In the genomic region with DNA sequence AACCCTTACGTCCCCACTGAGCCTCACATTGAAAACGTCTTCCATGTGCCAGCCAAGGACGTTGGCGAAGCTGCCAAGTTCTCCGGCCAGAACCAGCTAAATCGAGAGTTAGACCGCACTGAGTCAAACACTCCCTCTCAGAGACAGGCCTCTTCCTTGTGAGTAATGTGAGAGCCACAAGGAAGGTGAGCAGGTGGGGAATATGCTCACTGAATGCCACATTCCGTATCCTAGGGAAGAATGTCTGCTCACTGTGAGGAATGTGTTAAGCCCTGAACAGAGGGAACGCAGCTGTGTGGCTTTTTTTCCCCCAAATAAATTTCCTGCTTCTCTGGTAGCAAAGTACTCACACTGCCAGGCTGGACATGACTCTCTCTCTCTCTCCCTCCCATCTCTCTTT, we compare ENCODE assay signal across 16 mouse cellular contexts. TPM values are rescaled to one million over a fixed set of nuclear protein-coding genes. Genes with fewer than 3 reads are reported as not detected.
A peak's percentile ranks its signal among the peaks of the same experiment; 100 is the strongest.
DNase-seq lines count a peak whose midpoint lies in the region; ATAC-seq lines count a peak whose summit lies in the region.
"Had no signal": no experiment of that assay in that cellular context is flagged by ENCODE, and none has a peak within 500 bp of the region (broad histone marks: within the 10 kb centered on the region; RNA-seq: fewer than 3 reads in every experiment).

No protein-coding gene starts in this region.

- WGBS in lung, embryonic 16.5 days: 47% methylated on average over 9 of the region's 9 CpGs
- 63% methylated on average over 9 of the region's 9 CpGs for WGBS in intestine, embryonic 14.5 days

- H3K9ac ChIP-seq in lung, embryonic 16.5 days (ENCODE audit: low read length): no peak overlapping the region
- no peak overlapping the region for H3K9ac ChIP-seq in intestine, embryonic 14.5 days (ENCODE audit: low read length)
- H3K9ac ChIP-seq: midbrain, embryonic 12.5 days had no signal

- no peaks in the 10 kb centered on the region for H3K36me3 ChIP-seq in lung, embryonic 16.5 days (ENCODE audit: control insufficient read depth, insufficient read depth, low read length)
- H3K36me3 ChIP-seq in intestine, embryonic 14.5 days (ENCODE audit: control insufficient read depth, insufficient read depth, low read length): no peaks in the 10 kb centered on the region
- H3K36me3 ChIP-seq: G1E; midbrain, embryonic 12.5 days had no signal

- no peaks in the 10 kb centered on the region for H3K4me1 ChIP-seq in lung, embryonic 16.5 days (replicated peaks; ENCODE audit: control insufficient read depth, insufficient read depth, low read length)
- no peaks in the 10 kb centered on the region for H3K4me1 ChIP-seq in intestine, embryonic 14.5 days (replicated peaks; ENCODE audit: control insufficient read depth, insufficient read depth, low read length)

- no peaks in the 10 kb centered on the region for H3K9me3 ChIP-seq in lung, embryonic 16.5 days (ENCODE audit: control insufficient read depth, low read length)
- no peaks in the 10 kb centered on the region for H3K9me3 ChIP-seq in intestine, embryonic 14.5 days (ENCODE audit: control insufficient read depth, low read length)
- H3K9me3 ChIP-seq: G1E; midbrain, embryonic 12.5 days had no signal

- H3K4me2 ChIP-seq in lung, embryonic 16.5 days (ENCODE audit: low read depth, low read length): no peak overlapping the region; the same call in 1 of the 2 replicates
- H3K4me2 ChIP-seq in intestine, embryonic 14.5 days (ENCODE audit: low read length): no peak overlapping the region
- H3K4me2 ChIP-seq: midbrain, embryonic 12.5 days had no signal

- peak; percentile 26 for DNase-seq in embryo, embryonic 10 days (ENCODE audit: low spot score)
- no peak for DNase-seq in embryo, embryonic 9.5 days (ENCODE audit: extremely low spot score)
- no peak for DNase-seq in lung, postnatal 25 days (ENCODE audit: low spot score)
- DNase-seq in intestine, embryonic 14.5 days (ENCODE audit: low spot score): no peak
- DNase-seq in left cerebral cortex, adult 9 months (ENCODE audit: low spot score in 2 of 2): no peak
- no peak for DNase-seq in thymus, postnatal 10 days (ENCODE audit: low spot score in 2 of 2)
- DNase-seq in cerebellum, postnatal 14 days: no peak
- DNase-seq: cerebellum, adult 2 months; heart, postnatal 14 days; lung, adult 2 months had no signal

- H3K4me3 ChIP-seq in lung, embryonic 16.5 days (ENCODE audit: low read length): no peak overlapping the region
- H3K4me3 ChIP-seq in intestine, embryonic 14.5 days (ENCODE audit: low read depth, low read length): no peak overlapping the region
- H3K4me3 ChIP-seq: layer of hippocampus, adult 2 months; midbrain, embryonic 12.5 days had no signal

- peak; percentile 45; the same call in 1 of the 2 replicates for ATAC-seq in lung, embryonic 16.5 days (ENCODE audit: low read depth)
- peak; percentile 62 for ATAC-seq in intestine, embryonic 14.5 days (replicated peaks; ENCODE audit: low FRiP score, low TSS enrichment, low read depth)
- ATAC-seq: activated CD4-positive, CD25-positive, alpha-beta regulatory T cell, adult 4 months; inflammation-experienced regulatory T-cells, adult 6 months had no signal

- no peak overlapping the region for H3K27ac ChIP-seq in lung, embryonic 16.5 days (ENCODE audit: low read length)
- H3K27ac ChIP-seq in intestine, embryonic 14.5 days (ENCODE audit: low read depth): peak overlapping the region; percentile 2; the same call in 1 of the 2 replicates
- H3K27ac ChIP-seq: layer of hippocampus, adult 2 months; midbrain, embryonic 12.5 days had no signal

- H3K27me3 ChIP-seq in lung, embryonic 16.5 days (ENCODE audit: control insufficient read depth, insufficient read depth, low read depth, low read length): no peaks in the 10 kb centered on the region
- H3K27me3 ChIP-seq in intestine, embryonic 14.5 days (replicated peaks; ENCODE audit: control insufficient read depth, insufficient read depth, low read length): no peaks in the 10 kb centered on the region
- H3K27me3 ChIP-seq: midbrain, embryonic 12.5 days had no signal

RNA-seq across cellular contexts. Expression of a gene that starts 54.0 kb away (rescaled TPM):
- 52.5 and 57.2 TPM in 2 replicates for polyA plus RNA-seq in lung, embryonic 16.5 days (2015; fragmentation: Nextera tagmentation; extraction: Ambion mirVana)
- polyA plus RNA-seq in intestine, embryonic 14.5 days (2014; fragmentation: Nextera tagmentation; extraction: Ambion mirVana): 47.3 and 52.5 TPM in 2 replicates
